ENCODE assay signal across 7 mouse cellular contexts in genomic region chr19:57543681-57544214, GRCm38 (mm10).
A peak's percentile ranks its signal among the peaks of the same experiment; 100 is the strongest.
DNase-seq lines count a peak whose midpoint lies in the region; ATAC-seq lines count a peak whose summit lies in the region.

No protein-coding gene starts in this region.

- H3K4me2 ChIP-seq in liver, embryonic 12.5 days, result peak overlapping the region; percentile 14; the same call in 1 of the 2 replicates

- no peaks in the 10 kb centered on the region for H3K36me3 ChIP-seq in liver, embryonic 12.5 days

- no peak overlapping the region for H3K4me3 ChIP-seq in liver, embryonic 12.5 days

- peak; percentile 93 for DNase-seq in brain, adult 2 months (ENCODE audit: low read depth, low spot score)
- DNase-seq in cerebellum, postnatal 36 days, result peak; percentile 83 to 85
- peak; percentile 17 for DNase-seq in gastrocnemius, adult 18-20 months (ENCODE audit: low spot score)
- peak; percentile 38 for DNase-seq in kidney, postnatal 14 days
- peak; percentile 72 for DNase-seq in retina, postnatal 1 day
- no peak for DNase-seq in c-Kit-positive CD71-positive TER-119-positive erythroid progenitor cells, embryonic 14.5 days (ENCODE audit: low spot score)

- H3K4me1 ChIP-seq in liver, embryonic 12.5 days, result peaks cover 8% of the 10 kb centered on the region; the same call in 1 of the 2 replicates

- no peak overlapping the region for H3K27ac ChIP-seq in liver, embryonic 12.5 days

- H3K9me3 ChIP-seq in liver, embryonic 12.5 days (replicated peaks), result no peaks in the 10 kb centered on the region

- ATAC-seq in liver, embryonic 12.5 days, result no peak

- 59% methylated on average over 13 of the region's 13 CpGs for WGBS in liver, embryonic 12.5 days (ENCODE audit: insufficient replicate concordance)

- no peaks in the 10 kb centered on the region for H3K27me3 ChIP-seq in liver, embryonic 12.5 days (replicated peaks)

- no peak overlapping the region for H3K9ac ChIP-seq in liver, embryonic 12.5 days
